Mouse (Mus musculus) monocyte, adult 5-6 weeks (primary cell): ENCODE results near the gene Usp36. TPM values are rescaled to one million over a fixed set of nuclear protein-coding genes. Genes with fewer than 3 reads are reported as not detected.
A peak's percentile ranks its signal among the peaks of the same experiment; 100 is the strongest.

Experiments used
- ATAC-seq: fragments of 153-309, 156-312 bp; replicated peaks from 2 replicates; pipeline ENCODE4 v1.8.0; 2017; ENCODE audit warnings: mild to moderate bottlenecking; ENCODE audit not compliant: low TSS enrichment, insufficient number of reproducible peaks, severe bottlenecking, poor library complexity, low FRiP score
- total RNA-seq: library from RNA; stranded (forward); fragments of 200-1000, 200-491, 200-594 nt; gene quantifications from 3 replicates; pipeline ENCODE4 v1.2.3, GENCODE M21; 2017

Gene Usp36
- 13.1 to 29.6 TPM (median 14.8 TPM) in 3 replicates for total RNA-seq

DNA sequence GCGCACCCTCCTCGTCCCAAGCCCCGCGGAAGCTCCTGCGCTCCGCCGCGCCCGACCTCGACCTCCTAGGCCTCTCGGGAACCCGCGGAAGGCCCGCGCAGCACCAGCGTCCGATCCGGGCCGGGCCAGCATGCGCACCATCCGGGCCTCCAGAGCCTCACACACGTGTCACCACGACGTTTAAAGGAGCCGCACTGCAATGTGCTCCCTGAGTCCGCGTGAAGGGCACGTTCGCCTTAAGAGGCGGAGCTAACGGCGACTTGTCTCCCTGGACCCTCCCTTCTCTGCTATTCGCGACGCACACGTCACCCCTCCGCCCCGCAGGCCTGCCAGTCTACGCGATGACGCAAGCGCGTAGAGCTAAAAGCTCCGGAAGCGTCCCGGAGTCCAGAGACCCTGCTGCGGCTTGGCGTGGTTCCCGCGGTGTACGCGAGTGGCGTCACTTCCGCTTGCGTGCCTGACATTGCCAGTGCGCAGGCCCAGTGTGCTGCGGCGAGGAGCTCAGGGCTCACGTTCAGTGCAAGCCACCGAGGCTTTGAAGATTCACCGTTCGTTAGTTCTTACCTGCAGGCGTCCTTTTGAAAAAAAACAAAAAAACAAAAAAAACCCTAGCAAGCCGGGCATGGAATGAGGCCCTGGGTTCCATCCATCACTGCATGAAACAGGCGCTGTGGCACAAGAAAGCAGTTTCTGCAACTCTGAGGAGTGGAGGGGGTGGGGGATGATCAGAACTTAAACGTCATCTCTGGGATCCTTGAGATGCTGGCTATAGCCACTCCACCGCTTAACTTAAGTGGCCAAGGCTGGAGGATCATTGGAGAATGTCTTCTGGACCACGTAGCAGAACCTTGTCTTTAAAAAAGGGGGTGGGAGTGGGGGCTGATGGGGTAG lies at the start of gene Usp36:
Gene Usp36, minus strand, starts transcription at position 246 of the 891 bp plus-strand sequence.
- peak; percentile 98 for ATAC-seq

- 0 out of 2 replicates have a peak, but pooled peaks have one; percentile 25 for ATAC-seq
These were observed 47.6 kb upstream of the Usp36 start for GRCm38 (mm10) chr11:118337491-118338168.

DNA sequence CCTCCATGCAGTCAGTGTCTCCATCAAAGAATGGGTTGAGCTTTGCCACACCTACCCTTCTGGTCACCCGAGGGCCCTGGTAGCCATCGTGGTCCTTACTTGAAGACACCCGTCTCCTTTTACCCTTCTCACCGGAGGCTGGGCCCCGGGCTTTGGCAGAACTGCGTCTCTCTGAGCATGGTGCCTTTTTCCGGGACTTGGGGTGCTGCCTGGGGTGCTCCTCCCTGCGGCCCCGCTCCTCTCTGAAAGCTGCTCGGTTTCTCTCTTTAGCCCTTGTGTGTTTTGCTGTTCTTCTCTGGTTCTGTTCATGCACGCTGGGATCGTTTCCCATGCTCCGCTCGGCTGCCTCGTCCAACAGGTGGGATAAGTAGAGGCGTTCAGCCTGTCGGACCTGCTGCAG lies 43.4 kb upstream of the Usp36 start:
- ATAC-seq: no peak

DNA sequence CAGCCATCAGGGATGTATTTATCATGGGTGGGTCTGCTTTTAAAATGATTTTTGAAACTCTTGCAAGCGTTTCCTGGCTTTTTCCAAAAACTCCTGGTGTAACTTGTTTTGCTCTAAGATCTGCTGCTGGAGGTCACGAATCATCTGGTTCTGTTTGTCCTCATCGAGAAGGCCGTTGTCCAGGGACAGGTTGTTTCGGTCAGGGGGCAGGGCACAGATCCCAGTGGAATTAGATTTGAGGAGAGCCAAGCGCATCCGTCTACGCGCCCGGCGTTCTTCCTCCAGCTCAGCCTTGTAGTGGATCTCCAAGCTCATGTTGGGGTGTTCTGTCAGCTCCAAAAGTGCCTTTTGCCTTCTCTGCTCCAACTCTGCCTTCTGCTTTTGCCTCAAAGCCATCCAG lies 42.3 kb upstream of the Usp36 start:
- ATAC-seq: no peak

DNA sequence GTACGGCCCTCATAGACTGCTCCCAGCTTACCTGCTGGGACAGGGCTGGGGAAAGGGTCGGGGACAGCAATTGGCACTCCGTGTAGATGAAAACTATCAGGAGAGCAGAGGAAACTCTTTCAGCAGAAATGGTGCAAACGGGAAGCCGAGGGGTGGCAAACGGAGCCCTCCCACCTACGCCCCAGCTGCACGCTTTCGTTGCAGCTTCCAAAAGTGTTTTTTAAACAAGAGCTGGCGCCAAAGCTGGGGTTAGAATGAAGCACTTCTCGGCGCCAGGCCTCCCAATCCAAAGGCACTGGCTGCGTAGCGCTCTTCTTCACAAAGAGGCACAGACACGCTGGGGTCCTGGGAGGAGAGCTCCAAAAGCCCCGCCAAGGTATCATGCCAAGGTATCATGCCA lies 40.7 kb upstream of the Usp36 start:
- ATAC-seq: no peak

- ATAC-seq: no peak
These were observed 40.3 kb upstream of the Usp36 start for GRCm38 (mm10) chr11:118330361-118330760.

GRCm38 (mm10) chr11:118328947-118329346 lies 38.9 kb upstream of the Usp36 start:
- no peak for ATAC-seq

GRCm38 (mm10) chr11:118328511-118328910 lies 38.5 kb upstream of the Usp36 start:
- ATAC-seq: no peak; the same call in 1 of the 2 replicates

GRCm38 (mm10) chr11:118326991-118327971 lies 37.2 kb upstream of the Usp36 start:
- ATAC-seq: no peak

- ATAC-seq: no peak
These were observed 36.4 kb upstream of the Usp36 start for GRCm38 (mm10) chr11:118326491-118326890.

DNA sequence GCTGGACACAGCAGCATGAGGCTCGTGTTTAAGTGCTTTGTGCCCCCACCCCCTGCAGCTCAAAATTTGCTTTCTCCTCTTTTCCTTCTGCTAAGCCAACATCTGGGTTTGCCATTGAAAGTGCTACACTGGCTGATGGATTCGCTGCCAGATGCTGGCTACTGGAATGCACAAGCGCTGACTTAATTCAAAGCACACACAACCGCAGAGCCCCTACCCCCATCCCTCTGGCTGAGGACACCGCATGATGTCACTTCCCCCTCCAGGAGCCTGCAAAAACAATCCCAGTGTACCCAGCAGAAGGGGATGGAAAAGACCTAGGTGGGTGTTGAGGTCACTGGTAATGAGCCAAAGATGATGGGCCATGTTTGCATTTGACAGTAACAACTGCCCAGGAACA lies 34.5 kb upstream of the Usp36 start:
- ATAC-seq: no peak

DNA sequence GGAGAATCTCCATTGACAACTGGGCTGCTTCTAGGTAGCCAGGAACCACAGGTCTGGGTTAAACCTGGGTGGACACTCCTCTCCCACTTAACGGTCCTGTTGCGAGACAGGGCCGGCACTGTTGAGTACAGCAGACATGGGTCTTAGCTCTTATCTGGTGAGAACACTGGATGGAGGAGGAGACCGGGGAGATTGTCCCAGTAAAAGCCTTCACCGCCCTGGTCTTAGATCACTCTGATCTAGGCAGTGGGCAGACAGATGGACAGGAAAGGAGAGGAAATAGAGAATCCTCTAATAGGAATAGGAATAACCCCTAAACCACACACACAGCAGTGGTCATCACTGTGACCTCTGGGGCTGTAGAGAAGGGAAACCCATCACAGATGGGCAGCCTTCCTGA lies 33.9 kb upstream of the Usp36 start:
- no peak for ATAC-seq

DNA sequence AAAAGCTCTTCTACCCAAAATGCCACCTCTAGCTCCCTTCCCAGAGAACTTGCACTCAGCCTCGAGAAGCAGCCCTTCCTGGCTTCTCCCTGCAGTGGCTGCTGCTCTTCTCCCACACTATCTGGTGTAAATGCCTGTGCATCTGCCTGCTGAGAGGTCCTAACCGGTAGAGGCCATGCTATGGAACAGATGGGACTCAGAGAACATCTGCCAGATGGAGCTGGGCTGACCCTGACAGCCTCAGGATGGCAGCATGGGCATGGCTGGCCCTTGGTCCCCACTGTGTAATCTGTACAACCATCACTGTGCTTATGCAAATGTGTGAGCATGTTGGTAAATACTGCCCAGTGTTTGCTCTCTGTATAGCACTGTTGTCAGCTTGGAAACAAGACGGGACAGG lies 32.6 kb upstream of the Usp36 start:
- no peak for ATAC-seq

- no peak for ATAC-seq
These were observed 31.9 kb upstream of the Usp36 start for GRCm38 (mm10) chr11:118321971-118322370.

DNA sequence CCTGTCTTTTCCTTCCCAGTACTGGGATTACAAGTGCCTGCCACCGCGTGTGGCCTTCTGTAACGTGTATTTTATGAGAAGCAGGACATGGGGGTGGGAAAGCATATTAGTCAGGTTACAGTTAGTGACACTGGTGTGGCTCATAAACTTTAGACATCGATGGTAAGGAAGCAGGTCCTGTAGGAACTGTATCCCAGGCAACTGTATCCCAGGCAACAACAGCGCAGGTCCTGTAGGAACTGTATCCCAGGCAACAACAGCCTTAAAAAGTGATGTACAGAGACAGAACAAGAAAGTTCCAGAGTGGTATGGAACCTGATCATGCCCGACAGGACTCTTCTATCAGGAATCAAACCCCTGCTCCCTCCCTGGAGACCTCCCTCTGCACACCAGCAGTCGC lies 31.5 kb upstream of the Usp36 start:
- ATAC-seq: no peak

GRCm38 (mm10) chr11:118318678-118319077 lies 28.6 kb upstream of the Usp36 start:
- peak; percentile 41; the same call in 1 of the 2 replicates for ATAC-seq

DNA sequence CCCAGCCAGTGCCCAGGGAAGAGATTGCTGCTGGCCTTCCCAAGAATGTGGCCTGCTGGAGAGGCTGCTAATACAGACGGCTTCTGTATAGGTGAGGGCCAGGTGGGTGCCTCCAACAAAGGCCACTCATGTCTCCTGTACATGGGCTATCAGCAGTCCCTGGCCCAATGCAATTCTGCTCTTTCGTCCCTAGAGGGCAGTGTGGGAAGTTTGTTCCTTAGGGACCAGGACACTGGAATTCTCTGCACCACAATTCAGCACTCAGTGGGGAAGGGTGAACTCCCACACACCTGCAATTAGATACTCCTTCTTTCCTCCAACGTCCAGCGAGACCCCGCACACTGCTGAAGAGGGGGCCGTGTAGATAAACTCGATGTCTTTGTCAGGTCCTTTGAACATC lies 27.1 kb upstream of the Usp36 start:
- peak; percentile 42 for ATAC-seq

- ATAC-seq: no peak
These were observed 26.3 kb upstream of the Usp36 start for GRCm38 (mm10) chr11:118316231-118316806.
